Mouse (Mus musculus): ENCODE results near the gene Bicra. TPM values are rescaled to one million over a fixed set of nuclear protein-coding genes. Genes with fewer than 3 reads are reported as not detected.

The Bicra gene
- total and polyA plus RNA-seq, 2 experiments from 2014 or later, result 2.4 to 7.2 TPM

DNA sequence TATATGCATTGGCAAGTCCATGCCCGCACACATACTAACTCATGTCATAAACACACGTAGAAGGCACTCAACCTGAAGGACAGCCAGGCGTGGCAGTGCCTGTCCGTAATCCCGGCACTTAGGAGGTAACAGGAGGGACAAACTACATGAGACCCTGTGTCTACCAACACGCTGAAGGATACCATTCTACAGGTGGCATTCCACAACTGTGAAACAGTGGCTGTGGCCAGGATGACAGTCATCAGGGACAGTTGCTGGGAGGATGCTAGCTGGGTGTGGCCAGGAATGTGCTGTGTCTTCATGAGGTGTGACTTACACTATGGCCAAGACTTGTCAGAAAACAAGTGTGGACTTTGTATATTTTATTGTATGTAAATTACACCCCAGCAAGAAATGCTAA lies 10.7 kb downstream of the Bicra start:
- 91% methylated on average over 6 of the region's 6 CpGs for WGBS
- H3K4me1 ChIP-seq (ENCODE audit: control insufficient read depth, insufficient read depth), result peaks cover 19% of the 10 kb centered on the region
- no peaks in the 10 kb centered on the region for H3K27me3 ChIP-seq (ENCODE audit: control insufficient read depth, insufficient read depth, low read length)
- H3K4me2 ChIP-seq (ENCODE audit: low read depth, low read length), result no peak overlapping the region
- H3K4me3 ChIP-seq (ENCODE audit: low read depth, low read length), result no peak overlapping the region
- no peaks in the 10 kb centered on the region for H3K9me3 ChIP-seq (replicated peaks; ENCODE audit: control insufficient read depth, low read length)
- no peak overlapping the region for H3K9ac ChIP-seq (replicated peaks; ENCODE audit: low read depth, low read length)
- no peak for TF ChIP-seq EP300 (IDR thresholded peaks at IDR 0.05; ENCODE audit: low read depth)
- no peak for TF ChIP-seq CTCF (IDR thresholded peaks at IDR 0.05; ENCODE audit: low read depth)
- no peaks in the 10 kb centered on the region for H3K36me3 ChIP-seq (replicated peaks; ENCODE audit: control insufficient read depth, insufficient read depth, low read length)
- ATAC-seq (ENCODE audit: insufficient read depth, low read depth) (no peak), DNase-seq (ENCODE audit: low spot score) (no peak)
- H3K27ac ChIP-seq (ENCODE audit: low read depth), result no peak overlapping the region

DNA sequence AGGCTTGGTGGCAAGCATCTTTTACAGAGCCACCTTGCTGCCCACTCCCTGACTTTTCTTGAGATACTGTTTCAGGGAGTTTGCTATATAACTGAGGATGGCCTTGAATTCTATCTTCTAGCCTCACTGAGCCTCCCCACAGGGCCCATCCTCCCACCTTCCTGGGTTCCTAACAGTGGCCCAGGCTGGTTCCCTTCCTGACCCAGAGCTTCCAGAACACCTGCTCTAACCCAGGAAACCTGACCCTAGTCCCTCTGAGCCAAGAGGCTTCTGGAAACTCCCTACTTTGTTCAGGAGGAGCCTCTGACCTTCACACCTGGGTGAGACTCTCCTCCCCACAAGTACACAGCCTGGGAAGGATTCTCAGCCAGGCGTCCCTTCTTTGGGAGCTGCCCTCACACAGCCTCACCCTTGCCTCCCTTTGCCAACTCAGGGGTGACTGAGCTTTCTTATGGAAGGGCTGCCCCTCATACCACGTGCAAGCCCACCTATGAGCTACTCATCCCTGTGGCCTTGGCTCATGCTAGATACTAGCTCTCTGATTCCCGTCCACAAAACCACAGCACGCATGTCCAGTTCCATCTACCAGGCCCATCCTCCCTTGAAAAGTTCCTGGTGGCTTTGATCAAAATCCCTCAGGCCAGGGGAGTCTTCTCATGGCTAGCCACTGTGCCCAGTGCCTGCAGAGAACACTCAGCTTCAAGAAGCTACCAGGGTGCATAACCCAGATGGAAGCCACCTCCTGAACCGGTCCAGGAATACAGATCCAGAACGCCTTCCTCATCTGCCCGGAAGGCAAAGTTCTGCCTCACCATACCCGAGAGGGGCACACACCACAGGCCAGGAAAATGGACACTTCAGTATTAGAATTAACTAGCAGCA lies 13.9 kb downstream of the Bicra start:
- H3K4me2 ChIP-seq (ENCODE audit: low read depth, low read length), result no peak overlapping the region
- H3K4me1 ChIP-seq (ENCODE audit: control insufficient read depth, insufficient read depth), result peaks cover 26% of the 10 kb centered on the region
- no peak overlapping the region for H3K27ac ChIP-seq (ENCODE audit: low read depth)
- no peaks in the 10 kb centered on the region for H3K36me3 ChIP-seq (replicated peaks; ENCODE audit: control insufficient read depth, insufficient read depth, low read length)
- no peak for DNase-seq (ENCODE audit: low spot score)
- no peak for ATAC-seq (ENCODE audit: insufficient read depth, low read depth)
- no peaks in the 10 kb centered on the region for H3K9me3 ChIP-seq (replicated peaks; ENCODE audit: control insufficient read depth, low read length)
- H3K27me3 ChIP-seq (ENCODE audit: control insufficient read depth, insufficient read depth, low read length), result no peaks in the 10 kb centered on the region
- H3K4me3 ChIP-seq (ENCODE audit: low read depth, low read length), result no peak overlapping the region
- H3K9ac ChIP-seq (replicated peaks; ENCODE audit: low read depth, low read length), result no peak overlapping the region
- no peak for TF ChIP-seq CTCF (IDR thresholded peaks at IDR 0.05; ENCODE audit: low read depth)
- TF ChIP-seq EP300 (IDR thresholded peaks at IDR 0.05; ENCODE audit: low read depth), result no peak
- WGBS, result 92% methylated on average over 8 of the region's 8 CpGs

DNA sequence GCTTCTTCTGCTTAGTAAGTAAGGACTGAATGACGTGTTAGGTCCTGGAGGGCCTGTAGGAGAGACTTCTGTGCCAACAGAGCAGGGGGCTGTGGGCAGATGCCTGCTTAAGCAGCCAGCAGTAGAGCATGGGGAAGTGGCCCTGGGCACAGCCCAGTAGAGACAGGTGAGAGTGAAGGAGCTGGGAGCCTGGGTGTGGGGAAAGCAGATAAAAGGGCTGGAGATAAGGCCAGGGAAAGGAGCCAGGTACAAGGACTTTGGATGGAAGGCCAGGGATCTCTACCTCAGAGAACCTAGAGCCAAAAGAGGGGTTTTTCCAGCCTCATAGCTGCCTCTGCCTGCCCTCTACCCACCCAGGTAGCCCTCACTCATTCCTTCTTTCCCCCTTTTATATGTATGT lies 14.7 kb downstream of the Bicra start:
- peaks cover 29% of the 10 kb centered on the region for H3K4me1 ChIP-seq (ENCODE audit: control insufficient read depth, insufficient read depth)
- ATAC-seq (ENCODE audit: insufficient read depth, low read depth), result no peak
- H3K27ac ChIP-seq (ENCODE audit: low read depth), result no peak overlapping the region
- H3K27me3 ChIP-seq (ENCODE audit: control insufficient read depth, insufficient read depth, low read length), result no peaks in the 10 kb centered on the region
- no peak for DNase-seq (ENCODE audit: low spot score)
- H3K36me3 ChIP-seq (replicated peaks; ENCODE audit: control insufficient read depth, insufficient read depth, low read length), result no peaks in the 10 kb centered on the region
- H3K9ac ChIP-seq (replicated peaks; ENCODE audit: low read depth, low read length), result no peak overlapping the region
- H3K4me3 ChIP-seq (ENCODE audit: low read depth, low read length), result no peak overlapping the region
- no peaks in the 10 kb centered on the region for H3K9me3 ChIP-seq (replicated peaks; ENCODE audit: control insufficient read depth, low read length)
- 90% methylated on average over 1 of the region's 1 CpGs for WGBS
- TF ChIP-seq CTCF (IDR thresholded peaks at IDR 0.05; ENCODE audit: low read depth) (no peak), EP300 (IDR thresholded peaks at IDR 0.05; ENCODE audit: low read depth) (no peak)
- no peak overlapping the region for H3K4me2 ChIP-seq (ENCODE audit: low read depth, low read length)

DNA sequence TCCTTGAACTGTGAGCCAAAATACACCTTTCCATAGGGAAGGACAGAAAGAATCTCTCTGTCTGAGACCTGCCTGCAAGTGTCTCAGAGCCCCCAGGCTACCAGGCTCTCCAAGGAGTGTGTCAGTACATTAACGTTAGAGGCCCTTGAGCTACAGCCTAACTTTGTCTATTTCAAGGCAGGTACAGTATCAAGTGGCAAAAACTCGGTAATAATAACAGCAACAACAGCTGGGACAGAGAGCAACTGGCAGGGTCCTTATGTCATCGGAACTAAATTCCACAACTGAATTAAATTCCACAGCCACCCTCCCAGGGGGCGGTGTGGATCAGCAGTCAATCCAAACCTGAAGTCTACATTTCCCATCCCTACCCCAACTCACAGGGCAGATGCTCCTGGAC lies 16.6 kb downstream of the Bicra start:
- Histone ChIP-seq H3K27ac (ENCODE audit: low read depth) (no peak overlapping the region), H3K9ac (replicated peaks; ENCODE audit: low read depth, low read length) (no peak overlapping the region), H3K27me3 (ENCODE audit: control insufficient read depth, insufficient read depth, low read length) (no peaks in the 10 kb centered on the region), H3K9me3 (replicated peaks; ENCODE audit: control insufficient read depth, low read length) (no peaks in the 10 kb centered on the region), H3K36me3 (replicated peaks; ENCODE audit: control insufficient read depth, insufficient read depth, low read length) (no peaks in the 10 kb centered on the region), H3K4me3 (ENCODE audit: low read depth, low read length) (no peak overlapping the region), H3K4me2 (ENCODE audit: low read depth, low read length) (no peak overlapping the region), H3K4me1 (ENCODE audit: control insufficient read depth, insufficient read depth) (peaks cover 27% of the 10 kb centered on the region)
- 61% methylated on average over 4 of the region's 4 CpGs for WGBS
- DNase-seq (ENCODE audit: low spot score) (no peak), ATAC-seq (ENCODE audit: insufficient read depth, low read depth) (no peak)
- no peak for TF ChIP-seq EP300 (IDR thresholded peaks at IDR 0.05; ENCODE audit: low read depth)
- TF ChIP-seq CTCF (IDR thresholded peaks at IDR 0.05; ENCODE audit: low read depth), result no peak

DNA sequence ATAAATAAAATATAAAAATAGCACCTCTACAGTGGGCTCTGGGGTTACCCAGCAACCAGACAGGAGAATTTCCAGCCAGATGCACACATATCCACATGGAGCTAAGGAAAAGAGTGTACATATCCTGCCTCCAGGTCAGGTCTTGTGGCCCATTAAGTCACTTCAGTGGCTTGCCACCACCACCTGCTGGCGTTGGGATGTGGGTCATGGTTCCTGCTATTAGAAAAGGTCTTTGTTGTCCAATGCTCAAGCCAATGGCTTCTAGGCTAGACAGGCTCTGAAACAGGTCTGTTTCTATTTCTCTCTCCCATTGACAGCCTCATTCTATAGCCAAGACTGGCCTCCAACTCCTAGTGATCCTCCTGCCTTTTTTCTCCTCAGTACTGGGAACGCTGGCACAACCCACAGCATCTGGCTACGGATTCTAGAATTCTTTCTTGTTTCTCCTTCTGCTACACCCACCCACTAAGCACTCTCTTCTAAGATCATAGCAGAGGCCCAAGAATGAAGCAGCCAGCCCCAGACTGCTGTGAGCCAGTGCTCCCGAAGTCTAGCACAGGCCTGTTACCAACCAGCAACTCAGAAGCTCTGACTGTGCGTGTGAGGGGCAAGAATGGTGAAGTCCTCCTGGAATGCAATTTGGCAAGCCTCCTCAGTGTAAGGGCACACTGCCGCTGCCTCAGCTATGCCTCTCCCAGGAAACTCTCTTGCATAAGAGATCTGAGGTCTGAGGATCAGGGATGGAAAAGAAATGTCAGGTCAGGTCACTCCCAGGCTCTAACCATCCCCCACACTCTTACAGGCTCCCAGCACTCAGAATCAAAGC lies 19.4 kb downstream of the Bicra start:
- ATAC-seq (ENCODE audit: insufficient read depth, low read depth) (peak; percentile 49; the same call in 1 of the 2 replicates), DNase-seq (ENCODE audit: low spot score) (no peak)
- Histone ChIP-seq H3K4me1 (ENCODE audit: control insufficient read depth, insufficient read depth) (peaks cover 22% of the 10 kb centered on the region), H3K9ac (replicated peaks; ENCODE audit: low read depth, low read length) (no peak overlapping the region), H3K27ac (ENCODE audit: low read depth) (peak overlapping the region; percentile 71), H3K4me3 (ENCODE audit: low read depth, low read length) (no peak overlapping the region), H3K9me3 (replicated peaks; ENCODE audit: control insufficient read depth, low read length) (no peaks in the 10 kb centered on the region), H3K4me2 (ENCODE audit: low read depth, low read length) (no peak overlapping the region), H3K27me3 (ENCODE audit: control insufficient read depth, insufficient read depth, low read length) (no peaks in the 10 kb centered on the region), H3K36me3 (replicated peaks; ENCODE audit: control insufficient read depth, insufficient read depth, low read length) (no peaks in the 10 kb centered on the region)
- WGBS, result 51% methylated on average over 6 of the region's 6 CpGs
- TF ChIP-seq EP300 (IDR thresholded peaks at IDR 0.05; ENCODE audit: low read depth), result no peak
- TF ChIP-seq CTCF (IDR thresholded peaks at IDR 0.05; ENCODE audit: low read depth), result peak; percentile 24; the same call in 1 of the 2 replicates

Data from heart, postnatal 0 days (tissue).